Comparison of ENCODE assay signal across 12 mouse cellular contexts in genomic region chr13:96853256-96853655, GRCm38 (mm10).
DNase-seq lines count a peak whose midpoint lies in the region; ATAC-seq and TF ChIP-seq lines count a peak whose summit lies in the region.
"Had no signal": no experiment of that assay in that cellular context is flagged by ENCODE, and none has a peak within 500 bp of the region (broad histone marks: within the 10 kb centered on the region; RNA-seq: fewer than 3 reads in every experiment).

No protein-coding gene starts in this region.

- no peaks in the 10 kb centered on the region for H3K9me3 ChIP-seq in hindbrain, embryonic 11.5 days (ENCODE audit: control insufficient read depth, low read length)
- no peaks in the 10 kb centered on the region for H3K9me3 ChIP-seq in hindbrain, embryonic 12.5 days (replicated peaks)
- H3K9me3 ChIP-seq in liver, postnatal 0 days (ENCODE audit: low read length), result no peaks in the 10 kb centered on the region
- H3K9me3 ChIP-seq in liver, embryonic 12.5 days (replicated peaks), result no peaks in the 10 kb centered on the region
- H3K9me3 ChIP-seq in midbrain, embryonic 15.5 days, result no peaks in the 10 kb centered on the region
- H3K9me3 ChIP-seq: limb, embryonic 13.5 days had no signal

- no peak for ATAC-seq in hindbrain, embryonic 11.5 days (ENCODE audit: low FRiP score)
- no peak for ATAC-seq in hindbrain, embryonic 12.5 days (ENCODE audit: low FRiP score)
- no peak for ATAC-seq in liver, postnatal 0 days
- ATAC-seq in liver, embryonic 12.5 days, result no peak
- ATAC-seq in midbrain, embryonic 15.5 days (replicated peaks), result no peak

- no peak overlapping the region for H3K27ac ChIP-seq in hindbrain, embryonic 11.5 days (ENCODE audit: low read depth, low read length)
- no peak overlapping the region for H3K27ac ChIP-seq in hindbrain, embryonic 12.5 days
- H3K27ac ChIP-seq in liver, postnatal 0 days (ENCODE audit: low read depth), result no peak overlapping the region
- no peak overlapping the region for H3K27ac ChIP-seq in liver, embryonic 12.5 days
- no peak overlapping the region for H3K27ac ChIP-seq in midbrain, embryonic 15.5 days
- H3K27ac ChIP-seq: limb, embryonic 13.5 days had no signal

- no peak overlapping the region for H3K4me3 ChIP-seq in hindbrain, embryonic 11.5 days (ENCODE audit: low read depth, low read length)
- no peak overlapping the region for H3K4me3 ChIP-seq in hindbrain, embryonic 12.5 days
- no peak overlapping the region for H3K4me3 ChIP-seq in liver, postnatal 0 days (ENCODE audit: low read depth, low read length)
- H3K4me3 ChIP-seq in liver, embryonic 12.5 days, result no peak overlapping the region
- no peak overlapping the region for H3K4me3 ChIP-seq in midbrain, embryonic 15.5 days
- H3K4me3 ChIP-seq: limb, embryonic 13.5 days had no signal

- 35% methylated on average over 1 of the region's 1 CpGs for WGBS in hindbrain, embryonic 11.5 days
- WGBS in hindbrain, embryonic 12.5 days, result 65% methylated on average over 1 of the region's 1 CpGs
- 48% methylated on average over 1 of the region's 1 CpGs for WGBS in liver, postnatal 0 days (ENCODE audit: insufficient replicate concordance)
- WGBS in liver, embryonic 12.5 days (ENCODE audit: insufficient replicate concordance), result 30% methylated on average over 1 of the region's 1 CpGs
- 62% methylated on average over 1 of the region's 1 CpGs for WGBS in midbrain, embryonic 15.5 days

- DNase-seq in hindbrain, embryonic 11.5 days (ENCODE audit: low spot score), result peak; percentile 22
- no peak for DNase-seq in liver, postnatal 0 days
- peak; percentile 50 for DNase-seq in NIH3T3 (ENCODE audit: low read depth)
- peak; percentile 16 to 35 for DNase-seq in kidney, postnatal 36 days
- no peak for DNase-seq in urinary bladder, postnatal 4 days (ENCODE audit: low spot score in 2 of 2)
- DNase-seq: cerebellum, adult 11 months; right cerebral cortex, postnatal 4 days; thymus, postnatal 36 days had no signal

- no peak for TF ChIP-seq EP300 in liver, postnatal 0 days (IDR thresholded peaks at IDR 0.05; ENCODE audit: low read depth)

- peak; percentile 62 for TF ChIP-seq CTCF in liver, postnatal 0 days (IDR thresholded peaks at IDR 0.05; ENCODE audit: low read depth)

- no peaks in the 10 kb centered on the region for H3K36me3 ChIP-seq in hindbrain, embryonic 11.5 days (ENCODE audit: control insufficient read depth, insufficient read depth, low read length)
- no peaks in the 10 kb centered on the region for H3K36me3 ChIP-seq in hindbrain, embryonic 12.5 days
- no peaks in the 10 kb centered on the region for H3K36me3 ChIP-seq in liver, postnatal 0 days (replicated peaks; ENCODE audit: insufficient read depth, low read length)
- H3K36me3 ChIP-seq in liver, embryonic 12.5 days, result no peaks in the 10 kb centered on the region
- no peaks in the 10 kb centered on the region for H3K36me3 ChIP-seq in midbrain, embryonic 15.5 days (replicated peaks)
- H3K36me3 ChIP-seq: limb, embryonic 13.5 days had no signal

- no peaks in the 10 kb centered on the region for H3K27me3 ChIP-seq in hindbrain, embryonic 11.5 days (ENCODE audit: control insufficient read depth, insufficient read depth, low read length)
- H3K27me3 ChIP-seq in hindbrain, embryonic 12.5 days, result no peaks in the 10 kb centered on the region
- no peaks in the 10 kb centered on the region for H3K27me3 ChIP-seq in liver, postnatal 0 days (ENCODE audit: insufficient read depth, low read length)
- H3K27me3 ChIP-seq in liver, embryonic 12.5 days (replicated peaks), result no peaks in the 10 kb centered on the region; the same call in 1 of the 2 replicates
- no peaks in the 10 kb centered on the region for H3K27me3 ChIP-seq in midbrain, embryonic 15.5 days (replicated peaks)
- H3K27me3 ChIP-seq: limb, embryonic 13.5 days had no signal

- H3K9ac ChIP-seq in hindbrain, embryonic 11.5 days (ENCODE audit: low read depth, low read length), result no peak overlapping the region
- H3K9ac ChIP-seq in hindbrain, embryonic 12.5 days, result no peak overlapping the region
- H3K9ac ChIP-seq in liver, postnatal 0 days (replicated peaks), result no peak overlapping the region
- no peak overlapping the region for H3K9ac ChIP-seq in liver, embryonic 12.5 days
- no peak overlapping the region for H3K9ac ChIP-seq in midbrain, embryonic 15.5 days
- H3K9ac ChIP-seq: limb, embryonic 13.5 days had no signal

- H3K4me2 ChIP-seq in hindbrain, embryonic 11.5 days (replicated peaks; ENCODE audit: low read depth, low read length), result no peak overlapping the region
- H3K4me2 ChIP-seq in hindbrain, embryonic 12.5 days (replicated peaks), result no peak overlapping the region
- no peak overlapping the region for H3K4me2 ChIP-seq in liver, postnatal 0 days (ENCODE audit: low read depth, low read length)
- no peak overlapping the region for H3K4me2 ChIP-seq in liver, embryonic 12.5 days
- H3K4me2 ChIP-seq in midbrain, embryonic 15.5 days, result no peak overlapping the region
- H3K4me2 ChIP-seq: limb, embryonic 13.5 days had no signal

- H3K4me1 ChIP-seq in hindbrain, embryonic 11.5 days (replicated peaks; ENCODE audit: control insufficient read depth, insufficient read depth, low read length), result no peaks in the 10 kb centered on the region
- no peaks in the 10 kb centered on the region for H3K4me1 ChIP-seq in hindbrain, embryonic 12.5 days
- H3K4me1 ChIP-seq in liver, postnatal 0 days (ENCODE audit: insufficient read depth), result no peaks in the 10 kb centered on the region
- no peaks in the 10 kb centered on the region for H3K4me1 ChIP-seq in liver, embryonic 12.5 days
- no peaks in the 10 kb centered on the region for H3K4me1 ChIP-seq in midbrain, embryonic 15.5 days
- H3K4me1 ChIP-seq: limb, embryonic 13.5 days had no signal

Comparison
In these comparisons a context has a peak if more than half of its experiments do, and no peak if none do; other contexts are left out.
1. DNase-seq: peak in hindbrain, embryonic 11.5 days (single experiment), NIH3T3 (single experiment) and kidney, postnatal 36 days (2 of 2); none in liver, postnatal 0 days (single experiment) and urinary bladder, postnatal 4 days (0 of 2).